Mouse (Mus musculus): Measurements from ENCODE around the gene Olfr1029. TPM values are rescaled to one million over a fixed set of nuclear protein-coding genes. Genes with fewer than 3 reads are reported as not detected.

The Olfr1029 gene
- not detected in 2 replicates for polyA plus RNA-seq (2012; rRNA removed; ENCODE audit: low replicate concordance)

GRCm38 (mm10) chr2:85973595-85973994 is at the start of gene Olfr1029:
Olfr1029 (plus strand) TSS chr2:85973895.

GRCm38 (mm10) chr2:85950137-85950536 is 23.6 kb upstream of the Olfr1029 start, which contains the start of gene Olfr1028:
Olfr1028 (plus strand) TSS chr2:85950437.

GRCm38 (mm10) chr2:85978976-85979375 is 5.3 kb downstream of the Olfr1029 start, which contains the start of gene Olfr1030:
Olfr1030 (plus strand) TSS chr2:85979276.

GRCm38 (mm10) chr2:85990004-85990403 is 16.3 kb downstream of the Olfr1029 start, which contains the start of gene Olfr1031:
Olfr1031 (plus strand) TSS chr2:85990304.

GRCm38 (mm10) chr2:86005240-86005639 is 31.5 kb downstream of the Olfr1029 start, which contains the start of gene Olfr1032:
Olfr1032 (plus strand) TSS chr2:86005540.

GRCm38 (mm10) chr2:86020406-86020805 is 46.7 kb downstream of the Olfr1029 start, which contains the start of gene Olfr1033:
Olfr1033 (plus strand) TSS chr2:86020633.

Other genes starting within 250 kb of the Olfr1029 start
- not detected in 2 replicates for gene Olfr1012, start 211.1 kb upstream of the Olfr1029 start, polyA plus RNA-seq (2012; rRNA removed; ENCODE audit: low replicate concordance)
- not detected in 2 replicates for gene Olfr1013, start 206.8 kb upstream of the Olfr1029 start, polyA plus RNA-seq (2012; rRNA removed; ENCODE audit: low replicate concordance)
- not detected in 2 replicates for gene Olfr1014, start 201.2 kb upstream of the Olfr1029 start, polyA plus RNA-seq (2012; rRNA removed; ENCODE audit: low replicate concordance)
- gene Olfr1015, start 191.9 kb upstream of the Olfr1029 start, polyA plus RNA-seq (2012; rRNA removed; ENCODE audit: low replicate concordance): not detected in 2 replicates
- not detected in 2 replicates for gene Olfr1016, start 171.4 kb upstream of the Olfr1029 start, polyA plus RNA-seq (2012; rRNA removed; ENCODE audit: low replicate concordance)
- not detected in 2 replicates for gene Olfr1018, start 155.4 kb upstream of the Olfr1029 start, polyA plus RNA-seq (2012; rRNA removed; ENCODE audit: low replicate concordance)
- gene Olfr1019, start 128.4 kb upstream of the Olfr1029 start, polyA plus RNA-seq (2012; rRNA removed; ENCODE audit: low replicate concordance): not detected in 2 replicates
- gene Olfr1020, start 126.9 kb upstream of the Olfr1029 start, polyA plus RNA-seq (2012; rRNA removed; ENCODE audit: low replicate concordance): not detected in 2 replicates
- not detected in 2 replicates for gene Olfr1022, start 105.3 kb upstream of the Olfr1029 start, polyA plus RNA-seq (2012; rRNA removed; ENCODE audit: low replicate concordance)
- gene Olfr1023, start 88.3 kb upstream of the Olfr1029 start, polyA plus RNA-seq (2012; rRNA removed; ENCODE audit: low replicate concordance): not detected in 2 replicates
- gene Olfr1024, start 68.8 kb upstream of the Olfr1029 start, polyA plus RNA-seq (2012; rRNA removed; ENCODE audit: low replicate concordance): not detected in 2 replicates
- not detected in 2 replicates for gene Olfr1025-ps1, start 58.7 kb upstream of the Olfr1029 start, polyA plus RNA-seq (2012; rRNA removed; ENCODE audit: low replicate concordance)
- gene Olfr1026, start 52.3 kb upstream of the Olfr1029 start, polyA plus RNA-seq (2012; rRNA removed; ENCODE audit: low replicate concordance): not detected in 2 replicates
- gene Olfr1028, start 23.5 kb upstream of the Olfr1029 start, polyA plus RNA-seq (2012; rRNA removed; ENCODE audit: low replicate concordance): not detected in 2 replicates
- gene Olfr1030, start 5.4 kb downstream of the Olfr1029 start, polyA plus RNA-seq (2012; rRNA removed; ENCODE audit: low replicate concordance): not detected in 2 replicates
- not detected in 2 replicates for gene Olfr1031, start 16.4 kb downstream of the Olfr1029 start, polyA plus RNA-seq (2012; rRNA removed; ENCODE audit: low replicate concordance)
- not detected in 2 replicates for gene Olfr1032, start 31.6 kb downstream of the Olfr1029 start, polyA plus RNA-seq (2012; rRNA removed; ENCODE audit: low replicate concordance)
- 0.29 and 0.73 TPM in 2 replicates for gene Olfr1033, start 46.7 kb downstream of the Olfr1029 start, polyA plus RNA-seq (2012; rRNA removed; ENCODE audit: low replicate concordance)
- gene Olfr1034, start 72.0 kb downstream of the Olfr1029 start, polyA plus RNA-seq (2012; rRNA removed; ENCODE audit: low replicate concordance): 0.20 TPM in 1 of 2 replicates, not detected in the other
- not detected in 2 replicates for gene Olfr1036, start 100.1 kb downstream of the Olfr1029 start, polyA plus RNA-seq (2012; rRNA removed; ENCODE audit: low replicate concordance)
- not detected in 2 replicates for gene Olfr1037, start 113.5 kb downstream of the Olfr1029 start, polyA plus RNA-seq (2012; rRNA removed; ENCODE audit: low replicate concordance)
- not detected in 2 replicates for gene Olfr1039, start 162.0 kb downstream of the Olfr1029 start, polyA plus RNA-seq (2012; rRNA removed; ENCODE audit: low replicate concordance)
- gene Olfr1040, start 172.8 kb downstream of the Olfr1029 start, polyA plus RNA-seq (2012; rRNA removed; ENCODE audit: low replicate concordance): not detected in 2 replicates
- gene Olfr1042, start 187.9 kb downstream of the Olfr1029 start, polyA plus RNA-seq (2012; rRNA removed; ENCODE audit: low replicate concordance): not detected in 2 replicates
- gene Olfr1043, start 193.6 kb downstream of the Olfr1029 start, polyA plus RNA-seq (2012; rRNA removed; ENCODE audit: low replicate concordance): not detected in 2 replicates
- not detected in 2 replicates for gene Olfr1044, start 203.9 kb downstream of the Olfr1029 start, polyA plus RNA-seq (2012; rRNA removed; ENCODE audit: low replicate concordance)
- gene Olfr52, start 211.8 kb downstream of the Olfr1029 start, polyA plus RNA-seq (2012; rRNA removed; ENCODE audit: low replicate concordance): not detected in 2 replicates
- gene Olfr1045, start 229.1 kb downstream of the Olfr1029 start, polyA plus RNA-seq (2012; rRNA removed; ENCODE audit: low replicate concordance): not detected in 2 replicates
- not detected in 2 replicates for gene Olfr1046, start 245.4 kb downstream of the Olfr1029 start, polyA plus RNA-seq (2012; rRNA removed; ENCODE audit: low replicate concordance)

All from mammary gland, adult 2 months (tissue).